Mouse (Mus musculus) erythroblast, embryonic 14.5 days (primary cell): ENCODE measurements around the gene Isoc2b.

Experiments used
- GATA1 ChIP-seq: IDR thresholded peaks from 2 replicates; pipeline ENCODE4 v1.6.1; 2012; ENCODE audit warnings: low read length, inconsistent platforms, mixed read lengths
- TAL1 ChIP-seq: IDR thresholded peaks from 3 replicates; pipeline ENCODE4 v1.6.1; 2012; ENCODE audit warnings: low read length, inconsistent platforms, mixed read lengths

GRCm38 (mm10) chr7:4822162-4822907, 47.7 kb downstream of the Isoc2b start:
- TF ChIP-seq TAL1: no peak
- TF ChIP-seq GATA1: no peak
